Mouse (Mus musculus) embryonic fibroblast, embryonic 13.5 days (primary cell): ENCODE results near the gene Galnt17. TPM values are rescaled to one million over a fixed set of nuclear protein-coding genes. Genes with fewer than 3 reads are reported as not detected.
A peak's percentile ranks its signal among the peaks of the same experiment; 100 is the strongest.

Experiments used
- H3K27ac ChIP-seq: 2 replicates; pipeline ENCODE4 v1.5.1; 2012; ENCODE audit warnings: low read length, control low read depth, inconsistent platforms; ENCODE audit not compliant: insufficient read depth
- H3K4me1 ChIP-seq: 2 replicates; pipeline ENCODE4 v1.6.1; 2011; ENCODE audit warnings: low read length; ENCODE audit not compliant: control insufficient read depth, insufficient read depth
- H3K4me3 ChIP-seq: 2 replicates; pipeline ENCODE4 v1.5.1; 2011; ENCODE audit warnings: mild to moderate bottlenecking, control low read depth, low read length; ENCODE audit not compliant: insufficient read depth
- CTCF ChIP-seq: IDR thresholded peaks from 2 replicates; pipeline ENCODE4 v1.5.1; 2011; ENCODE audit warnings: mild to moderate bottlenecking, control low read depth, low read length, moderate library complexity, borderline replicate concordance; ENCODE audit not compliant: insufficient read depth
- POLR2A ChIP-seq: IDR thresholded peaks from 2 replicates; pipeline ENCODE4 v1.6.1; 2011; ENCODE audit warnings: low read depth, mild to moderate bottlenecking, control low read depth, low read length, moderate library complexity
- polyA plus RNA-seq: library from polyadenylated mRNA; stranded (reverse); fragments of >200 nt; gene quantifications from 2 replicates; pipeline ENCODE4 v1.2.4, GENCODE M21; 2011; ENCODE audit warnings: low read depth; ENCODE audit not compliant: missing spikeins, insufficient read length

Gene Galnt17
- polyA plus RNA-seq, 1 experiment, result 34.5 TPM

GRCm38 (mm10) chr5:131165681-131166080, 142.6 kb downstream of the Galnt17 start:
- no peak for TF ChIP-seq CTCF
- no peak for TF ChIP-seq POLR2A
- Histone ChIP-seq H3K4me1 (peaks cover 3% of the 10 kb centered on the region; the same call in 1 of the 2 replicates), H3K4me3 (no peak overlapping the region), H3K27ac (peak overlapping the region; percentile 84)

DNA sequence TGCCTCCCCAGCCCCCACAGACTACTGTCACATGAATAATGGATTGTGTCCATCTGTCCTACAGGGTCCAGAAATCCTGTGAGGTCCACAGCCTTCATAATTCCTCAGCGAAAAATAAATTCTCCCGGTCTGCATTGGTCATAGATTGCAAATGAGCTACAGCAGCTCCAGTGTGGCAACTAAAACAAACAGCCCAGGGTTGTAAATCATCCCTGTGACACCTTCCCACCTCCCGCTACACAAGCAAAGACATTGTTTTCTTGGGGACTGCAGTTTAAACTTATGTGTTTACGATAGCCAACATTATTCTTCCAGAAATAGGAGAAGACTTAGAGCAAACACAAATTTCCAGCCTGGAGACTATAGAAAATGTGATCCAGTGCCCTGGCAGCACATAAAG, 150.4 kb downstream of the Galnt17 start:
- Histone ChIP-seq H3K27ac (no peak overlapping the region), H3K4me1 (no peaks in the 10 kb centered on the region), H3K4me3 (no peak overlapping the region)
- TF ChIP-seq CTCF (no peak), POLR2A (no peak)

DNA sequence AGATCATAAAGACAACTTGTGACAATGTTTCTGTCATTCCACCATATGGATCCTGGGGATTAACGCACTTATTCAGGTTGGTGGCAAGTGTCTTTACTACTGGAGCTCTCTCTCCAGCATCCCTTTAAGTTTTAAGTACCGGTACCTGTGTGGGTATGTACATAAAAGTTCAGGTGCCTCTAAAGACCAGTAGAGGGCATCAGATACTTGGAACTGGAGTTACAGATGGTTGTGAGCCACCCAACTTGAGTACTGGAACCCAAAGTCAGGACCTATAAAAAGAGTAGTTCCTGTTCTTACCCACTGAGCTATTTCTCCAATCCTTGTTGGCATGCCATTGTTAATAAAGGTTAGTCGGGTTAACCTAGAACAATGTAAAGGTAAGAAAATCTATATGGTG, 152.0 kb downstream of the Galnt17 start:
- TF ChIP-seq CTCF (no peak), POLR2A (no peak)

DNA sequence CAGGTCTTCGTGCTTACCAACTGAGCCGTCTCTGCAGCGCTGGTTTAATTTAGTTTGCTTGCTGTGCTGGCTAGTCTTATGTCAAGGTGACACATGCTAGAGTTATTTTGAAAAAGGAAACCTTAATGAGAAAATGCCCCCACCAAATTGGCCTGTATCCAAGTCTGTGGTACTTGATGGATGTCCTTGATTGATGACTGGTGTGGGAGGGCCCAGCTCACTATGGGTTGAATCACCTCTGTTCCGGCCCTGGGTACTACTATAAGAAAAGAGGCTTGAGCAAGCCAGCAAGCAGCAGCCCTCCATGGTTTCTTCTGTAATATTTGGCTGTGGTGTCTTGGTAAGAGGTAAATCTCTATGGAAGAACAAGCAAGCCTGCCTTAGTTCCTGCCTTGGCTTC, 165.7 kb downstream of the Galnt17 start:
- Histone ChIP-seq H3K27ac (peak overlapping the region; percentile 50), H3K4me1 (peaks cover 8% of the 10 kb centered on the region), H3K4me3 (no peak overlapping the region)
- TF ChIP-seq POLR2A (no peak), CTCF (no peak)

More for the DNA sequence above, 152.0 kb downstream of the Galnt17 start:
- Histone ChIP-seq H3K4me3 (no peak overlapping the region), H3K27ac (no peak overlapping the region), H3K4me1 (no peaks in the 10 kb centered on the region)

- Histone ChIP-seq H3K4me3 (no peak overlapping the region), H3K4me1 (no peaks in the 10 kb centered on the region), H3K27ac (no peak overlapping the region)
- TF ChIP-seq POLR2A (no peak), CTCF (no peak)
Observed at GRCm38 (mm10) chr5:131134809-131135208, 173.5 kb downstream of the Galnt17 start.

- H3K4me3 ChIP-seq, result no peak overlapping the region
- H3K27ac ChIP-seq, result peak overlapping the region; percentile 23; the same call in 1 of the 2 replicates
- H3K4me1 ChIP-seq, result peaks cover 9% of the 10 kb centered on the region
- no peak for TF ChIP-seq CTCF
- TF ChIP-seq POLR2A, result no peak
Observed at GRCm38 (mm10) chr5:131120296-131120840, 187.9 kb downstream of the Galnt17 start.

GRCm38 (mm10) chr5:131119896-131120295, 188.4 kb downstream of the Galnt17 start:
- peaks cover 9% of the 10 kb centered on the region for H3K4me1 ChIP-seq
- TF ChIP-seq POLR2A (no peak), CTCF (no peak)
- no peak overlapping the region; the same call in 1 of the 2 replicates for H3K27ac ChIP-seq
- H3K4me3 ChIP-seq, result no peak overlapping the region

DNA sequence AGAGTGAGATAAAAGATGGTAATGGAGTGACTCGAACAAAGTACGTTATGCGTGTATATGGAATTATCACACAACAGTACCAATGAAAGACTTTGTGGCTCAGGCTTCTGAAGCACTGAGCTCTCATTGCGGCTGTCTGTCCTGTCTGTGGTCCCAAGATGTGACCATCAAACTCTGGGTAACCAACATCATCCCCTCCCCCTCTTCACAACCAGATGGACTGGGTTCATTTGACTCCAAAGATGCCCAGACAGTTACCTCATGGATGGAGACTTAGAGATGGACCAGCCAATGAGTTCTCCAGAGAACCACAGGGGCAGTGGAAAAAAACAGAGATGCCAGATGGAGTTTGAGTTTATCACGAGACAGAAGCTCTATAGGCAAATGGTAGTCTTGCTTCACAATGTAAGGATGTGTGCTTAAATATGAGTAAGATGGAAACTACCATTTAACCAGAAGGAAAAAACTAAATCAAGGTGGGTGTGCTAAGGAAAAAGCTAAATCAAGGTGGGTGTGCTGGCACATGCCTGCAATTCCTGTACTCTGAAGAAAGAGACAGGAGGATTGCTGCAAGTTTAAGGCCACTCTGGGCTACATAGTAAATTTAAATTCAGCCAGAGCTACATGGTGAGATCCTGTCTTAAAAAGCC, 190.8 kb downstream of the Galnt17 start:
- H3K4me3 ChIP-seq, result no peak overlapping the region
- H3K4me1 ChIP-seq, result peaks cover 9% of the 10 kb centered on the region
- H3K27ac ChIP-seq, result peak overlapping the region; percentile 96; the same call in 1 of the 2 replicates
- TF ChIP-seq POLR2A (no peak), CTCF (no peak)

GRCm38 (mm10) chr5:131113850-131114470, 194.3 kb downstream of the Galnt17 start:
- peaks cover 6% of the 10 kb centered on the region for H3K4me1 ChIP-seq
- no peak overlapping the region for H3K4me3 ChIP-seq
- H3K27ac ChIP-seq, result no peak overlapping the region
- TF ChIP-seq POLR2A (no peak), CTCF (no peak)

DNA sequence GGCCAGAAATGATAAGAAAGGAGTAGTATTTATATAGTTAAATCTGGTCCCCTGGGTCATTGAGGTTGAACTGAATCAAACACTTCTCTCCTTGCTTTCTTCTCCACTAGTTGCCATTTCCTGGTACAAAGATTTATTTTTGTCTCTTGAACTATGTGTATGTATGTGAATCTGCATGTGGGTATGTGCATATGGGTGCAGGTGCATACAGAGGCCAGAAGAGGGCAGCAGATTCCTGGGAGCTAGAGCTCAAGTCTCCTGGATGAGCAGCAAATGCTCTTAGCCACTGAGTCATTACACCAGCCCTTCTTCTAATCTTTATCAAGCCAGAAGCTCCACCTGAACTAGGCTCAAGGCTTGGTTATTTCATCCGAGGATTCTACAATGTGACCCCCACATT, 201.1 kb downstream of the Galnt17 start:
- no peaks in the 10 kb centered on the region for H3K4me1 ChIP-seq
- no peak for TF ChIP-seq POLR2A
- no peak for TF ChIP-seq CTCF

More for the DNA sequence above, 201.1 kb downstream of the Galnt17 start:
- no peak overlapping the region for H3K4me3 ChIP-seq
- no peak overlapping the region for H3K27ac ChIP-seq
